Mouse (Mus musculus): Measurements from ENCODE around the gene Ptk7. TPM values are rescaled to one million over a fixed set of nuclear protein-coding genes. Genes with fewer than 3 reads are reported as not detected.
A peak's percentile ranks its signal among the peaks of the same experiment; 100 is the strongest.
"Not testable (repeated sequence)": the region's sequence is repeated elsewhere in the genome, so short reads cannot be mapped to it uniquely, and the experiment has no call there.

The Ptk7 gene
- polyA plus RNA-seq, 1 experiment: 38.7 TPM

GRCm38 (mm10) chr17:46588173-46588572 is 41.1 kb downstream of the Ptk7 start:
- no peak for TF ChIP-seq POLR2A (IDR thresholded peaks at IDR 0.05; ENCODE audit: borderline replicate concordance, extremely low read depth, insufficient read depth, insufficient read length, poor library complexity, severe bottlenecking)
- no peak for TF ChIP-seq CTCF (IDR thresholded peaks at IDR 0.05; ENCODE audit: borderline replicate concordance, extremely low read depth, insufficient read depth, insufficient read length)
- DNase-seq (ENCODE audit: low read depth): no peak

- DNase-seq (ENCODE audit: low read depth): no peak
- no peak for TF ChIP-seq POLR2A (IDR thresholded peaks at IDR 0.05; ENCODE audit: borderline replicate concordance, extremely low read depth, insufficient read depth, insufficient read length, poor library complexity, severe bottlenecking)
Observed at GRCm38 (mm10) chr17:46586327-46586726, 43.0 kb downstream of the Ptk7 start.

- TF ChIP-seq POLR2A (IDR thresholded peaks at IDR 0.05; ENCODE audit: borderline replicate concordance, extremely low read depth, insufficient read depth, insufficient read length, poor library complexity, severe bottlenecking): no peak
- peak; percentile 43; the same call in 1 of the 2 replicates for TF ChIP-seq CTCF (IDR thresholded peaks at IDR 0.05; ENCODE audit: borderline replicate concordance, extremely low read depth, insufficient read depth, insufficient read length)
- peak; percentile 31 for DNase-seq (ENCODE audit: low read depth)
Observed at GRCm38 (mm10) chr17:46578650-46579049, 50.7 kb downstream of the Ptk7 start.

- DNase-seq (ENCODE audit: low read depth): no peak
Observed at GRCm38 (mm10) chr17:46576070-46576469, 53.2 kb downstream of the Ptk7 start.

GRCm38 (mm10) chr17:46574535-46574934 is 54.8 kb downstream of the Ptk7 start:
- DNase-seq (ENCODE audit: low read depth): no peak
- TF ChIP-seq CTCF (IDR thresholded peaks at IDR 0.05; ENCODE audit: borderline replicate concordance, extremely low read depth, insufficient read depth, insufficient read length): no peak
- TF ChIP-seq POLR2A (IDR thresholded peaks at IDR 0.05; ENCODE audit: borderline replicate concordance, extremely low read depth, insufficient read depth, insufficient read length, poor library complexity, severe bottlenecking): no peak

More at GRCm38 (mm10) chr17:46576070-46576469, 53.2 kb downstream of the Ptk7 start:
- peak; percentile 20; the same call in 1 of the 2 replicates for TF ChIP-seq CTCF (IDR thresholded peaks at IDR 0.05; ENCODE audit: borderline replicate concordance, extremely low read depth, insufficient read depth, insufficient read length)
- TF ChIP-seq POLR2A (IDR thresholded peaks at IDR 0.05; ENCODE audit: borderline replicate concordance, extremely low read depth, insufficient read depth, insufficient read length, poor library complexity, severe bottlenecking): no peak

- DNase-seq (ENCODE audit: low read depth): no peak
- no peak for TF ChIP-seq CTCF (IDR thresholded peaks at IDR 0.05; ENCODE audit: borderline replicate concordance, extremely low read depth, insufficient read depth, insufficient read length)
- no peak for TF ChIP-seq POLR2A (IDR thresholded peaks at IDR 0.05; ENCODE audit: borderline replicate concordance, extremely low read depth, insufficient read depth, insufficient read length, poor library complexity, severe bottlenecking)
Observed at GRCm38 (mm10) chr17:46571005-46571404, 58.3 kb downstream of the Ptk7 start.

- TF ChIP-seq CTCF (IDR thresholded peaks at IDR 0.05; ENCODE audit: borderline replicate concordance, extremely low read depth, insufficient read depth, insufficient read length): no peak
- no peak for TF ChIP-seq POLR2A (IDR thresholded peaks at IDR 0.05; ENCODE audit: borderline replicate concordance, extremely low read depth, insufficient read depth, insufficient read length, poor library complexity, severe bottlenecking)
- no peak for DNase-seq (ENCODE audit: low read depth)
Observed at GRCm38 (mm10) chr17:46559146-46559545, 70.2 kb downstream of the Ptk7 start.

GRCm38 (mm10) chr17:46558151-46558550 is 71.2 kb downstream of the Ptk7 start:
- no peak for DNase-seq (ENCODE audit: low read depth)
- no peak for TF ChIP-seq POLR2A (IDR thresholded peaks at IDR 0.05; ENCODE audit: borderline replicate concordance, extremely low read depth, insufficient read depth, insufficient read length, poor library complexity, severe bottlenecking)
- TF ChIP-seq CTCF (IDR thresholded peaks at IDR 0.05; ENCODE audit: borderline replicate concordance, extremely low read depth, insufficient read depth, insufficient read length): no peak

- not testable (repeated sequence) for DNase-seq (ENCODE audit: low read depth)
Observed at GRCm38 (mm10) chr17:46557321-46557720, 72.0 kb downstream of the Ptk7 start.

GRCm38 (mm10) chr17:46556584-46556945 is 72.7 kb downstream of the Ptk7 start:
- TF ChIP-seq POLR2A (IDR thresholded peaks at IDR 0.05; ENCODE audit: borderline replicate concordance, extremely low read depth, insufficient read depth, insufficient read length, poor library complexity, severe bottlenecking) (no peak), CTCF (IDR thresholded peaks at IDR 0.05; ENCODE audit: borderline replicate concordance, extremely low read depth, insufficient read depth, insufficient read length) (no peak)
- no peak for DNase-seq (ENCODE audit: low read depth)

- TF ChIP-seq CTCF (IDR thresholded peaks at IDR 0.05; ENCODE audit: borderline replicate concordance, extremely low read depth, insufficient read depth, insufficient read length) (peak; percentile 49; the same call in 1 of the 2 replicates), POLR2A (IDR thresholded peaks at IDR 0.05; ENCODE audit: borderline replicate concordance, extremely low read depth, insufficient read depth, insufficient read length, poor library complexity, severe bottlenecking) (peak; percentile 86)
Observed at GRCm38 (mm10) chr17:46555673-46556583, 73.4 kb downstream of the Ptk7 start, which contains the start of gene Srf. TSS of gene Srf (minus strand) at chr17:46556175.

More at GRCm38 (mm10) chr17:46555673-46556583, 73.4 kb downstream of the Ptk7 start, which contains the start of gene Srf:
- DNase-seq (ENCODE audit: low read depth): peak; percentile 100
